Mouse (Mus musculus) retina, postnatal 1 day (tissue): Measurements from ENCODE around the gene Inka2.
A peak's percentile ranks its signal among the peaks of the same experiment; 100 is the strongest.

Source experiments
- DNase-seq: peaks from one replicate; pipeline ENCODE4 v3.0.0-alpha.2; 2012

Inka2 gene

DNA sequence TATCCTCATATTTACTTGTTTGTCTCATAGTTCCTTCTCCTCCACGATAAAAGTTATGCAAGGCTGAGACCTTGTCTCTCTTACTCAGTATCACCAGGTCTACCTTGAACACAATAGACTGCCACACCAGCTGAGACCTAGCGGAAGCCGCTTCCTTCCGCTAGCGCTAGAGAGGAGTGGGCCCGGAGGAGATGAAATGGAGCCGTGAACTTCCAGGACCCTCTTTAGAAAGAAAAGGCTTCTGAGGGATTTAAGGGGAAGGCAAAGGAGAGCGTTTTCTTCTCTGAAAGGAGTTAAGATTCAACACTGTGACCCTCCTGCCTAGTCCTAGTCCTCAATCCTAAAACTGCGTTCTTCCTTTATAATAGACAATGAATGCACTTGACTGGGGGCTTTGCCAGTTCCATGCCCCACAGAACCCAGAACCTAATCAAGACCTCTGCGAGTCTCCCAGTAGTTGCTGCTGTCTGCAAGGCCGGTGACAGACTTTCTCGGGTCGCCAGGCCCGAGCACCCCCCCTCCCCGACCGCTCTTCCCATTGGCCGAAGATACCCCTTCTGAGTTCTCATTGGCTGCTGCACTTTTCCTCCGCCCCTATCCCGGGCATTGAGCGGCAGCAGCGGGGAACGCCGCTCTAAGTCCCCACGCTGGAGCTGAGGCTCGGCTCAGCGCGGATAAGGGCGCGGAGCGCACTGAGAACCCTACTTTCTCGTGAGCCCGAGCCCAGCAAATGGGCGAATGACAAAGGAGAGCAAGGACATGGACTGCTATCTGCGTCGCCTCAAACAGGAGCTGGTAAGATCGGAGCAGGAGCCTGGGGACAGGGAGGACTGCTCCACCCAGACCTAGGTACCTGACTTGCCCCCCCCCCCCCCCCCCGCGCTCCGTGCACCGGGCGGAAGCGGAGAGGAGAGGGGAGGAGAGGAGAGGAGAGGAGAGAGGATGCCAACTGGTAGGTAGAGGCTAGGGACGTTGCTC is at the start of gene Inka2:
TSS of gene Inka2 (plus strand) at position 569 of the 978 bp plus-strand sequence.
- DNase-seq: peak; percentile 96

DNA sequence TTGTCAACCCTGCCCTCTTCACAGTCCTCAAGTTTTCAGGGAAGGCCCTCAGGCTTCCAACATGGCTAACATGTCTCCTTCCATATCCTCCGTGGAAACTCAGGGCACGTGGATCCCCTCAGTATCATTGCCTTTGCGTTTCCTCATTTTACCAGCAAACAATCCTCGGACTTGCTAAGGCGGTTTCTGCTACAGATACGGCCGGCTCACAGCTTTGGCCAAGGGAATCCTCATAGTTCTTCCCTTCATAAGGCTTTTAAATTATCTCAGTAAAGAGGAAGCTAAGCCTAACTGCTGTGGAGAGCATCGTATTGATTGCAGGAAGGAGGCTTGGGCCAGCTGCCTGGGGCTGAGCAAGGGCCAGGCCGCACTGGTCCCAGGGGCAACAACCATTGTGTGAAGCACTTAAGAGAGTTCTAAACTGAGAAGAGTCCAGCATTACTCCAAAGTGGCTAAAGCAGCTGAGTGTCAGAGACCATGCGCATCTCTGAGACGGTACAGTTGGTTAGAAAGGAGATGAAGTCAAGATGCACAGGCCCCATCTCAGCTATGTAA is 49.3 kb upstream of the Inka2 start:
- no peak for DNase-seq

GRCm38 (mm10) chr3:105660530-105660929 is 43.9 kb upstream of the Inka2 start:
- DNase-seq: no peak

DNA sequence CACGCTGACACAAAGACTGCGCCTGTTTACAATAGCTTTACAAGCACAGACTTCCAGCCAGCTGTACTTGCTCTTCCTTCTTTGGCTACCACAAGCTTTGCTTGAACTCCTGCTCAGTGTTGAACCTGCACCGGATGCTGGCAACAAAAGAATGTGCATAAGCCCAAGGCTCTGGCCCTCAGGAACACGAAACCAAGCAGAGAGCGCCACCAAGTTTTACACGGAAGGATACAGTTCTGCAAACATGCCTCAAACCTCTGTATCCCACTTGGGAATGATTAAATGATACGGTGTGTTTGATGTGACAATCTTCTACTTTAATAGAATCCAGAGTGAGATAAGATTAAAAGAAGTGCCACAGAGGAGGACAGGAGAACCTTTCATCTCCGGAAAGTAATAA is 41.4 kb upstream of the Inka2 start:
- DNase-seq: no peak

DNA sequence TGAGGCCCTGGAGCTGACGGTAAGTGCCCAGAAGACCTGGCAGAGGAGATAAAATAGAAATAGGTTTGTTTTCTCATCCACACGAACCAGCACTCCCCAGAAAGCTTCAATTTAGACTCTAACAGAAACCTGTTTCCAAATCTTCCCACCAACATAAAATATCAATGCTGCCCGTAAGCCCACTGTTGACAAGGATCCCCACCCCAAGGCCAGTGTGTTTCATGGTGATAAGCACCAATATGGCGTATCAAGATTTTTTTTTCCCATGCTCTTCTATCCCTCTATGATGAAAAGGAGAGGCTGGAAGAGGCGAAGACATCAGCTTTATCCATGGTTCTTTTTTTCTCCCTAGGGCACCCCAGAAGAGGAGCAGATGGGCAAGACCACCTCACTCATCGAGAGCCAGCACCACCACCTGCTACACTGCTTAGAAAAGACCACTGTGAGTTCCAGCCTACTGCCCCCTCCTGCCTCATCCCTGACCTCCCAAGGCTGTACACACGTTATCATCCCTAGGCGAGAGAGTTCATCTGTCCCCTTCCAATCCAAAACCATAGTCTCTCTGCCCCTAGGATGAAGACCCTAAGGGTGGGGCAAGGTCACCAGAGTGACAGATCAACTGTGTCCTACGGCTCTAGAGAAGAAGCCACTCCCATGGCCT is 39.2 kb upstream of the Inka2 start:
- DNase-seq: no peak

DNA sequence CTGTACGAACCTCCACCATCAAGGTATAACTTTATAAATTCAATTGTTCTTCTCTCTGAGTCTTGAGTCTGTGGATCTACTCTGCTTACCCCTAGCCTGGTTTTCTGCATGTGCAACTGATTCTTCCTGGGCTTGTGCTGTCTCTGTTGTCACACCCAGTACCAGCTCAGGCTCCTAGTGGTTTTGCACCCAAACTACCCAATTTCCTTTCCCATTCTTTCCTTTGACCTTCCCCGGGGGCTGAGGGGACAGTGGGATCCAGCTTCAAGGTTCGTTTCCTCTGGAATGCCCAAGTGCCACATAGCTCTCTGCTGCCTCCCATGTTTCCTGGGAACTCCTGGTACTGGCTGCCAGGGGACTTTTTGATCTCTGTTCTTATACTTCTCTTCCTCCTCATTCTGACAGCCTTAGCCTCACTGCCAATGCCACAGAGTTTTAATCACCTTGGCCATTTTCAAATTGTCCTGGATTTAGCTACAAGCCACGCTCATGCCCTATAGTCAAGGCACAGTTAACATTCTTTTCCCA is 37.3 kb upstream of the Inka2 start:
- DNase-seq: no peak

DNA sequence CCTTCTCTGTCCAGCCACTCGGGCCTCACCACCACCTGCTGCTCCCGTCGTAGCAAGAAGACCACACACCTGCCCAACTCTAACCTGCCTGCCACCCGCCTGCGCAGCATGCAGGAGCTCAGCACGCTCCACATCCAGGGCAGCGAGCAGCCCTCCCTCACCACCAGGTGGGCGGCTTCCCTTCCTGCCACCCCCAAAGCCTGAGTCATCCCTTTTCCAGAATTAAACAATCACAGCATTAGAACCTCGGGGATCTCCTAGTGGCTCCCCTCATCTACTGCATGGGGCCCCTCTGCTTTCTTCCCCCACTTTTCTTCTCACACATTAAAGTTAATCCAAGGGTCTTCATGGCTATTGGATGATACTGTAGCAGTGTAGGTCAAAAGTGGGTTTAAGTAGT is 36.2 kb upstream of the Inka2 start:
- no peak for DNase-seq

GRCm38 (mm10) chr3:105669776-105670175 is 34.6 kb upstream of the Inka2 start:
- DNase-seq: no peak

DNA sequence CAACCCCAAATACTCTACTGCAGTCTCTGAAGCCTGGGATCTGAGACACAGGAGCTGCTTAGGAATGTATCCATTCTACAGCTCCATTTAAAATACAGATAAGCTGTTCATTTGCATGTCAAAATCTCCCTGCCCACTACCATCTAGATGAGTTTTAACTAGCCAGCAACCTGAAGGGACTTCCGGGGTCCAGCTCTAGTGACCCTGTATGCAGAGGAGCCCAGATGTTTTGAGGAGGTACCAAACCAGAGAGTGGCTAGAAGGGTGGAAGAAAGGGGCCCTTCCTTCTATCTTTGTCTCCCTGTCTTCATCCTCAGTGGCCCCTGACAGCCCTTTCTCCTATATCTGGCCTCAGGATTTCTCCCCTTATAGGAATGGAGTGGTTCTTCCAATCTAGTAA is 33.6 kb upstream of the Inka2 start:
- DNase-seq: no peak

DNA sequence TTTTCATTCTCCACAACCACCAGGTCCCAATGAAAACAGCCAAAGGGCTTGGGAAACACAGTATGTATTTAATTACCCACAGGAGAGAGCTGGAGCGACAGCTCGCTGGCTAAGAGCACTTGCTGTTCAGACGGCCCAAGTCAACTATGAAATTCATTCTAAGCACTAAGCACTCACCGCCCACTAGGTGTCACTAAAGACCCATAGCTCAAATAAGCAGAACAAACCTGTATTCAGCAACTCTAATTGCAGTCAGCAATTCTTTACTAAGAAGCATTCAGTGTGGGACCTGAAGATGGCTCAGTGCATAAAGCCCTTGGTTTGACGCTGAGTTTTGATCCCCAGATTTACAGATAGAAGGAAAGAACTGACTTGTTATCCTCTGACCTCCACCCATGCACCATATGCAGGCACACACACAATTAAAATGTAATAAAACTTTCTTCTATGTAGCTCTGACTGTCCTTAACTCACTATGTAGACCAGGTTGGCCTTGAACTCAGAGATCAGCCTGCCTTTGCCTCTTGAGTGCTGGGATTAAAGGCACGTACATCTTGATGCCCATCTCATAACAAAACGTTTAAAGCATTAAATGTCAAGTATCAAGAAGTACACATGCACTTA is 29.7 kb upstream of the Inka2 start:
- peak; percentile 90 for DNase-seq

DNA sequence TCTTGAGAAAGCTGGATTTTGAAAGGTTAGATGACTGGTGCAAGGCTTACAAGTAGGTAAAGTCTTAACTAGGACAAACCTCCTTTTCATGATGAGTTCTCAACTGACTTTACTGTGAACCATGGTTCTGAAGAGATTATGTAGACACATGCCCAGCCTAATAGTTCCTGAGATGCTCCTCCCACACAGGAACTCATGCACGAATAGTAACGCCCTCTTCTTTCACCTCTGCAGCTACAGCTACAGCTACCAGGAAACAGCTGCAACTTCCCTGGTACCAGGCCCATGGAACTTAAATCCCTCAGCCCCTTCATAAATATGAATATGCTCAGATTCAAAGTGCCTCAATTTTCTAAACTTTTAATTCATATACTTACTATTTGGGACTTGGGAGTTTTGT is 28.5 kb upstream of the Inka2 start:
- DNase-seq: no peak

DNA sequence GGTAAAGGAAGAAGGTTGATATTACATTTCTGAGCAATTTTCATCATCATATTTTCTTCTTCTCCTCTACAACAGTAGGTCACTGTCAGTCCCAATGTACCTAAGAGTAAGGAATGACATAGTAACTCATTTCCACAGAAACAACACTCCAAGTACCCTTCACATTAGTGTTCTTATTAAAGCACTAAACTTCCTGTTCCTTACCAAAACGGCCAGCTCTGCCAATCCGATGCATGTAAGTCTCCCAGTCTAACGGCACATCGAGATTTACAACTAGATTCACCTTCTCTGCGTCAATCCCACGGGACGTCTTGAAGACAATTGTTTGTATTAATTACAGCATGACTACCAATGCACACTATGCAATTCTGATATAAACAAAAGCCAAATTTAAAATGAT is 24.1 kb upstream of the Inka2 start:
- no peak for DNase-seq

GRCm38 (mm10) chr3:105686394-105687323 is 17.7 kb upstream of the Inka2 start:
- DNase-seq: no peak

GRCm38 (mm10) chr3:105687324-105688060 is 16.9 kb upstream of the Inka2 start, which contains the start of gene Ddx20:
Ddx20 (minus strand) TSS chr3:105687574.
- peak; percentile 100 for DNase-seq

DNA sequence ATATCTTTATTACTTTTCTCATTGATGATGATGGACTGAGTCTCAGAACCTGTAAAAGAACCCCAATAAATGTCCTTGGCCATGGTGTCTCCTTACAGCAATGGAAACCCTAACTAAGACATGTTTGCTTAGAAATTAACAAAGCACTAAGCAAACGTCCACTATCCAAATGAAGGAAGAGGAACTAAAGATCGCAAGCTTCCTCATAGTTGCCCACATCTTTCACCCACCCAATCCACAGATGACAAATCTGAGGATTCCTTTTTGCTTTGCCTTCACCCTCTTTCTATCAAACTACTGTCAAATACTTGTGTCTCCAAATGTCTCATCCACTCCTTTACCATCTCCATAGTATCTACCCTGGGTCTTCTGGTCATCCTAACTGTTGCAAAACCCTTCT is 15.9 kb upstream of the Inka2 start:
- no peak for DNase-seq

- no peak for DNase-seq
Observed at GRCm38 (mm10) chr3:105693327-105694080, 10.9 kb upstream of the Inka2 start.

DNA sequence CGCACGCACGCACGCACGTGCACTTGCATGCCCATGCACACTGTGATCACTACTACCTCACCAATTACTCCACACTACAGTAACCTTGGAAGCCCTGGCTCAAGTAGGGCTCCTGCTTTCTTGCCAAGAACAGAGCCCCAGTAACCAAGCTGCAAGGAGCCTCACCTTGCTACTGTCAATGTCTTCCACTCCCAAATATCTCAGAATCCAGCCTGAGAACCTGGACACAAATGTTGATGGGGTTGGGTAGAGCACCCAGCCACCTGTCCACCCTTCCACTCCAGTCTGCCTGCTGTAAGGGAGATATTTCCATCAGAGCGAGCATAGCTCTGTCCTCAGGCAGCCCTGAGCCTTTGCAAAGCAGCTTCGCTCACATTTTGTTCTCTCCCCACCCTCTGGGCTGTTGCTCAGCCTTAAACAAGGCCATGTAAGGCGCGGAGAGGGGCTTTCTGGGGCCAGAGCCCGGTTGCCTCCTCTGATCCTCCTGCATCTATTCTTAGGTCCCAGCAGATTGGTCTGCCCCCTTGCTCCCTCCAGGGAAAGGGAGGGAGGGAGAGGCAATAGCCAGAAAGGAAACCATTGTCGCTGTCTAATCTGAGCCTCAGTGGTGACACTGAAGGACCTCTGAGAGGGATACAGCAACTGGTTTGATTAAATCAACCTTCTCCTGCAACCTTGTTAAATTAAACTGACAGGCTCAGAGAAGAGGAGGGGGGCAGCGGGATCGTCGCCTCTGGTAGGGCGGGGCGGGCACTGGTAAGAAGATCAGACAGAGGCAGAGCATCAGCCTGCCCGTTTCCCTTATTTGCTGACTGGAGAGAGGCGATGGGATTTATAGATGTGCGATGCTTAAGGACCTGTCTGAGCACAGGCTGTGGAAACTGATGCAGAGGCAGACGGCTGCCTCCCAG is 8.7 kb upstream of the Inka2 start:
- DNase-seq: peak; percentile 89

DNA sequence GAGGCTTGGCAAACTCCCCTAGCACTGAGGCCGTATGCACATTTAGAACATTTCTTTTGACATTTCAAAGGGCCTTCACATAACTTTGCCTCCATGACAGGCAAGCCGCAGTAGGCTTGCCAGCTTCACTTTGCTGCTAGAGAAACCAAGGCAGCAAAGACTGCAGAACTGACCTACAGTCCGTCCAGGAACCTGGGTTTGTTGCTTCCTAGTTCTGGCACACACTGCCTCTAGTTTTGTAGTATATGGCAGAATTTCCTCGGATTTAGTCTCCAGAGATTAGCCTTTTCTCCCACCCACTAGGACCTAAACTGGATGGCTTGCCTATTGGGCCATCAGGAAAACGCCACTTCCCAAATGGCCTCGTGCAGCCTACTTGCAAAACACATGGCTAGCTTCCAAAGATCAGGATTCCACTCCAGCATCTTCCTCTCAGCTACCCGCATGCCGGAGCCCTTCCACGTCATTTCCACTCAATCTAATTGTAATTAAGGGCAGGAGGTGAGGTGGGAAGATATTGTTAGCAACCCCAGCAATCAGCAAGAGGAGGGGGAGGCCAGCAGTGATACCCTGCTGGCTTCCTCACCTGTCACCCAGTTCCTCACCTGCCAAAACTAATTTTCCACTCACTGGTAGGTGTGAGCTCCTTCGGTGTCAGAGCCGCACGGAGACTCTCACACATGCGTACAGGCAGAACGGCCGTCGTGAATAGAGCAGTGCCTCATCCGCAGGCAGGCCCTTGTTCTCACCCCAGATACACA is 7.8 kb upstream of the Inka2 start:
- DNase-seq: no peak

DNA sequence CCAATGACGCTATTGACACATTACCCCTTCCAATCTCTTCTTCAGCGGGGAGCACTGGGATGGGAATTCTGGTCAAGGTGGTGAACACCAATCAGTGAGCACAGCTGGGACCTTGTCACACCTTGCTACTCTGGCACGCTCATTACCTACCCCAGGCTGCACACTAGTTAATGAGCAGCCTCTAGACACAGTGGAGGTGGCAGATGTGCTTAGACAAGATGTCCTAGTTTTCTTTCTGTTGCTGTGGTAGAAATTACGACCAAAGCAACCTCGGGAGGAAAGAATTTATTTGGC is 7.3 kb upstream of the Inka2 start:
- DNase-seq: no peak
